Mouse (Mus musculus): ENCODE measurements around the gene Rtn1.

Gene Rtn1

GRCm38 (mm10) chr12:72229451-72230196 is 179.2 kb downstream of the Rtn1 start:
- no peak for DNase-seq (ENCODE audit: low read depth)

DNA sequence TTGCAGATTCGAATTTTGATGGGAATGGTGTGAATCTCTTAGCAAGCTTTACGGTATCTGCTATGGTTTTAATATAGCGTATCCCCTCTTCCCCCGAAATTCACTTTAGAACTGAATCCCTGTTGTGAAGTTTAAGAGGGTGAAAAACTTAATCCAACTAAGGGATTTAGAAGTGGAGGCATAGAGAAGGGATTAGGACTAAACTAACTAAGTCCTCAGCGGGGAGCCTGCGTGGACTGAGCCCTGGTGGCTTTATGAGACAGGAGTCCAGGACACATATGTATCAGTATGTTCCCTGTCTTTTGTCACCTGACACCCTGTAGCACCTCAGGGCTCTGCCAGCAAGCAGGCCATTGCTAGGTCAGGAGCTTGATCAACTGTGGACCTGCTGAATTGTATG is 181.1 kb downstream of the Rtn1 start:
- no peak for DNase-seq (ENCODE audit: low read depth)

DNA sequence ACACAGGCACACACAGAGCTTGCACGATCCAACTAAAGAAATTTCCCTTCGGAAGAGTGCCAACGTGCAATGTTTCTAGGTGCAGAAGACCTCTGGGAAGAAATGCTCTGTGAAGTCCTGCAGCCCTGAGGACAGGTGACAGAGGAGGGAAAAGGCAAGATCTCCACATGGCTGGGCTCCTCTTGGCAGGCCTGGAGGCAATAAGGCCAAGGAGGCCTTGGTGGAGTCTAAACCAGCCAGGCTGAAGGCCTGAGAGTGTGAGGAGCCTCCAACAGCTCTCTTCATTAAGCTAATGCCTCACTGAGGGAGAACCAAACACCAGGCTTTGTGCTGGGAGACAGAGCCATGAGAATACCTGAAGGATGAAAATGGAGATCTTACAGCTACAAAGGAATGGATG is 183.5 kb downstream of the Rtn1 start:
- no peak for DNase-seq (ENCODE audit: low read depth)

GRCm38 (mm10) chr12:72223557-72224102 is 185.2 kb downstream of the Rtn1 start:
- DNase-seq (ENCODE audit: low read depth), result no peak

DNA sequence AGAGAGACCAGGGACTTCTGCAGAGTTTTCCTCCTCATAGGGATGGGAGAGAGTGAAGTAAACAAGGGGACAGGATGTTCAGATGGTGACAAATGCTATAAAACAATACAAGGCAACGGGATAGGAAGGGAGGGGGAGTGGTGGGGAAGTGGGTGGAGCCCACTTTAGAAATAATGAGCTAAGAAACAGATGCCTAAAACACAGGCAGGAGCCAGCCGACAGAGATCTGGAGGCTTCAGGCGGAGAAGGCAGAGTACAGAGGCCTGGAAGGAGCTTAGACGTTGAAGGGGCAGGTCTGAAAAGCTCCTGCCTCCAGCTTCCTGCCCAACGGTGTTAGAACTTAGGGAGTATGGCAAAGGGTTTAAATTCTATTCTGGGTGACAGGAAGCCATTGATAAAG is 195.3 kb downstream of the Rtn1 start:
- DNase-seq (ENCODE audit: low read depth), result no peak

GRCm38 (mm10) chr12:72200828-72201227 is 208.0 kb downstream of the Rtn1 start:
- no peak for DNase-seq (ENCODE audit: low read depth)

DNA sequence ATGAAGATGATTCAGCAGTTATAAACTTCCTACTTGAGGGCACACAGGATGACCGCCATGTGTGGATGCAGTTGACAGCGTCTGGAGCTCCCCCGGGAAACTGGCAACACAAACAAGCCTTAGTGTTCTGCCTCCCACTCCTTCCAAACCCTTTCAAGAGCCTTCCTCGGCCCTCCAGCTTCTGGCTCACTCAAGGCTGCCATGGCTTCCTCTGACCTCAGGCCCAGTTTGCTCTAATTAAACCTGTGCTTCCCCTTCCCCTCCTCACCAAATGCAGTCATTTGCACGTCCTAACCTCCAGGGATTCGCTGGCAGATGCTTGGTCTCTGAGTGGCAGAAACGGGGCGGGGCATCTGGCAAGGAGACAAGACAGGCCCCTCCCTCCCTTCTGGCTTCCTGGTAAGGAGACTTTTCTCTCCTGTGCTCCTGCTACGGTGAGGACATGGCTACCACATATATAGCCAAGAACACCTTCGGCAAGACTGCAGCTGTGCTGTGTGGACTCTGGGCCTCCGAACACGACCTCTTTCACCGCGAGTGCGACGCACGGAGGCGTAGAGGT is 210.8 kb downstream of the Rtn1 start:
- no peak for DNase-seq (ENCODE audit: low read depth)

DNA sequence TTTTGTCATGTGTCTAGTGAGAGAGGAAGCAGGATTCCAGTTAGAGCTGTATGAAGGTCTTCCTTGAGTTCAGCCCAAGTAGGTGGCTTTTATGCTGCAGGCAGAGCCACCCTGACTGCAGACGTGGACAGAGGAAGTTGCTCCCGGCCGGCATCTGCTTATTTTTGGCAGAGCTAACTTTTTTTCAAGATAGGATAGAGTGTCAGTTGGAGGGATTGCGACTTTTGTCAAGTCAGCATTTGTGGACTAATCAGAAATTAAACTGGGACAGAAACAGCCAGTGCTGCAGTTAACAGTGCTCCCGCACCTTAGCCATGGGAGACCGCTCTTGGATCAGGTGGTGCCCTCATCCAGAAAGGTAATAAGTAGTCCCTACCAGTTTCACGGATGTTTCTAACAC is 211.4 kb downstream of the Rtn1 start:
- DNase-seq (ENCODE audit: low read depth), result no peak

DNA sequence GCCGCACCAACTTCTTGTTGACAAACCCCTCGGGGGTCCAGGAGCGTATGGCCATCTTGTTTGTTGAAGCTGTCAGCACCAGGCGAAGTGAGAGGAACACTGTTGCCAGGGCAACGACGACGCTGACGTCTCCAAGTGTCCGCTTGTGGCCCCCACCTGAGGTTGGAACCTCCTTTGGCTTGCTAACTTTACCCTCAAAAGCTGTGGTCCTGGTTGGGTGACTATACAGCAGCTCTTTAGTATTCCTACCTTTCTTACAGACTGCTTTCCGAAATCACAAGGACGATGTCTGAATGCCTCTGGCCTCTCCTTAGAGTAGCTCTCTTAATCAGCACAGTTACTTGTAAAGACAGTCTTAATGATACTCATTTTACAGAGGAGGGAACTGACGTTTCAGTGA is 223.9 kb downstream of the Rtn1 start, which contains the start of gene Ccdc175:
Gene Ccdc175 (minus strand): TSS at position 101 of the 400 bp plus-strand sequence.
- DNase-seq (ENCODE audit: low read depth), result no peak

- no peak for DNase-seq (ENCODE audit: low read depth)
Observed at GRCm38 (mm10) chr12:72179561-72179960, 229.3 kb downstream of the Rtn1 start.

- no peak for DNase-seq (ENCODE audit: low read depth)
Observed at GRCm38 (mm10) chr12:72178322-72178721, 230.5 kb downstream of the Rtn1 start.

Data from NIH3T3 (cell line).